Mouse (Mus musculus): ENCODE measurements around the gene Haspin. TPM values are rescaled to one million over a fixed set of nuclear protein-coding genes. Genes with fewer than 3 reads are reported as not detected.

Gene Haspin
- total RNA-seq (2021), result under 1 TPM; 0.22 to 0.28 TPM

GRCm38 (mm10) chr11:73137591-73138501 lies at the start of gene Haspin:
Haspin (minus strand) TSS chr11:73138294.
- intact Hi-C loops (cut with DNase I), result loop anchor here (1.0 to 5.0 kb wide), 5 partner anchors 22 to 1234 kb away; partner anchors contain the start of genes Ctns, P2rx5 and Shpk
- peak; percentile 91 to 93 for DNase-seq

DNA sequence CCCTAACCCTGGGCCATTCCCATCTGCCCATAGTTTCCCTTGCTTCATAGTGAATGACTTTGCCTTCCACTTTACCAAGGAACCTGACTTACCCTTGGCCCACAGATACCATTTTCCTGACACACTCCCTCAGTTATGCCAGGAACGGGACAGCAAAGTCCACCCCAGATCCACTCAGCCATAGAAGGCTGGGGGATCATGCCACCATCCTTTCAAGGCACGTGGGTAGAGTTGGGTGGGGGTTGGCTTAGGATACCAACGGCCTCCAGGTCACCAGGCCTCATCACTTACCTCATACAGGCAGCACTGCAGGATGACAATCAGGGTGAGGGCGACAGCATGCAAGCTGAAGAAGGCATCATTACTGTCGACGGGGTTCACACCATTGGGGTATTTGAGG lies 49.1 kb upstream of the Haspin start:
- no peak for DNase-seq
- intact Hi-C loops (cut with DNase I), result no loop called here

DNA sequence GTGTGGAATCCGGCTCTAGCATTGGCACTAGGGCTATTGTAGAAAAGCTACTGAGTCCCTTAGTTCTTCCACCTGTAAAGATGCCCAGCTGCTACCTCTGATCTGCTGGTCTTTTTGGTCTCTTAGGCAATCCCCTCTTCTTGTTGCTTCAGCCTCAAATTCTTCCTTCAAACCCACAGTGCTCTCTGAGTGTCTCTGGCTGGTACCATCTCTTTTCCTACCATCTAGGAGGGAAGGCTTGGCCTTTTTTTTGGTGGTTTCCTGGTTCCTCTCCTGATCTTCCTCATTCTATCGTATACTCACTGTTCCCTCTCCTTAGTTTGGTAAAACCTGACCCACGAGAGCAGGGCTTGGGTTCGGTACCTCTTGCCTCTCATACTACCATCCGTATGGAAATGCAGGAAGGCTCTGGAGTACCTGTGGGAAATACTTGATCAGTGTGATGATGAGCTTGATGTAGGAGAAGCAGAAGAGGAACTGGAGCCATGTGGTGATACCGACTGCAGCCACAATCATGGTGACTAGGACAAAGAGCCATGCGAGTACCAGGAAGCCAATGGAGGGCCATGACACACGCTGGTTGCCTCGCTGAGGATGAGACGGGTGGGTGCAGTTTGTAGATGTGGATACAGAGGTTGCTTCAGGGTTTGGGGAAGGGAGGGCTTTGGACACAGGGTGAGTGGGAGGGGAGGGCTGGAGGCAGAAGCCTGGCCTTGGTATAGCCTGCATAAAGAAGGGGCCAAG lies 48.0 kb upstream of the Haspin start:
- no peak for DNase-seq
- intact Hi-C loops (cut with DNase I), result no loop called here

DNA sequence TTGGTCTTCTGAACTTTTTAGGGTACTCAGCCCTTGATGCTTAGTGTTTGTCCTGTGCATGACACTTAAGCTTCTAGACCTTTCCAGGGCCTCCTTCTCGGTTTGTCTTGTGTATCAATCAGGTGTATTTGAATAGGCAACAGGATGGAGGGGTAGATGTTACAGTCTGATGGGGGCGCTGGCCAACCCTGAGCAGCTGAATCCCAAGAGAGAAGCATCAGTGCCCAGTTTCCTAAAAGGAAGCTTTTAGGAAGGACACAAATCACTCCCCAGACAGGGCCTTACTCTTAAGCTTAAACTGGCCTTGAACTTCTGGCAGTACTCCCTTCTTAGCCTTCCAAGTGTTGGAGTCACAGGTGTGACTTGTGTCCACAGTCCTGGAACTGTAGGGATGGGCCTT lies 39.8 kb upstream of the Haspin start:
- intact Hi-C loops (cut with DNase I), result loop anchor here (2.0 kb wide), 1 partner anchor 21 kb away; the partner anchor contains the start of genes Ctns and Shpk
- no peak for DNase-seq

- peak; percentile 80 to 85 for DNase-seq
- intact Hi-C loops (cut with DNase I), result loop anchor here (2.0 kb wide), 1 partner anchor 21 kb away; the partner anchor contains the start of genes Ctns and Shpk
Observed at GRCm38 (mm10) chr11:73177509-73177875, 39.4 kb upstream of the Haspin start.

GRCm38 (mm10) chr11:73176608-73177508 lies 38.8 kb upstream of the Haspin start, which contains the start of the genes Emc6 and Tax1bp3:
Emc6 (minus strand) TSS chr11:73177037.
Tax1bp3 (plus strand) TSS chr11:73177083.
- intact Hi-C loops (cut with DNase I), result loop anchor here (2.0 kb wide), 1 partner anchor 22 kb away; the partner anchor contains the start of genes Ctns and Shpk
- peak; percentile 95 to 96 for DNase-seq

DNA sequence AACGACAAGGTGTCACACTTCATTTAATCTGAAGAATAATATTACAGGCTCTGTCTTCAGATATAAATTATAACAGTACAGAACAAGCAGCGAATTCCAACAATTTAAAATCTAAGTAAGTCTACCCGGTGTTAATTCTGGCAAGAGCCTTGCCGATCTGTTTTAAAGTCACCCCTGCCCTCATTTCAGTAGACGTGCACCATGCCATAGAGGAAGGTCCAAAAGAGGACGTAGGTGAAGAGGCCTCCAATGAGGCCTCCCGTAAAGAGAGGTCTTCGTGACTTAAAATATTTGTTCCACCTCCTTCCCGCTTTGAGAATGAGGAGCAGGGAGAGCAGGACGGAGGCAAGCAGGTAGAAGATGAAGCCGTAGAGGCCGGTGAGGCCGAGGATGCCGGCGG lies 38.1 kb upstream of the Haspin start:
- no peak for DNase-seq
- intact Hi-C loops (cut with DNase I), result loop anchor here (2.0 kb wide), 1 partner anchor 23 kb away; the partner anchor contains the start of genes Ctns and Shpk

- DNase-seq, result no peak
- intact Hi-C loops (cut with DNase I), result loop anchor here (2.0 kb wide), 1 partner anchor 23 kb away; the partner anchor contains the start of genes Ctns and Shpk
Observed at GRCm38 (mm10) chr11:73175612-73176011, 37.5 kb upstream of the Haspin start.

- intact Hi-C loops (cut with DNase I), result no loop called here
- DNase-seq, result peak; percentile 52 to 65
Observed at GRCm38 (mm10) chr11:73172186-73172585, 34.1 kb upstream of the Haspin start.

GRCm38 (mm10) chr11:73169231-73169630 lies 31.1 kb upstream of the Haspin start:
- intact Hi-C loops (cut with DNase I), result loop anchor here (2.0 kb wide), 1 partner anchor 30 kb away; the partner anchor contains the start of gene Haspin
- peak; percentile 51 to 58 for DNase-seq

DNA sequence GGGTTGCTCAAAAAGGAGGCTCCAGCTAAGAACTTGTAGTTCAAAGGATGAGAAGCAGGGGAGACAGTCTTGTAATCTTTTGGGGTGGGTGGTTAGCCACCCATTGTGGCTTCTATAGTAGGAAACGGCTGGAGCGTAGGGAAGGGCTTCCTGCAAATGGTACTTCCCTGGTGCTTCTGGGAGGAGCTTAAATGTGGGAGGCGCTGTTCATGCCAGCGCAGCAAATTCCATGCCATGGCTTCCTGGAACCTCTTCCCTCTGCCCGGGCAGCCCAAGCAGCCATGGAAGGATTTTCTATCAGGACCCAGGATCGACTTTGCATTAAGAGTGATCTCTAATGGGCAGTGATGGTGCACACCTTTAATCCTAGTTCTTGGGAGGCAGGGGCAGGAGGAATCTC lies 30.5 kb upstream of the Haspin start:
- DNase-seq, result no peak
- intact Hi-C loops (cut with DNase I), result loop anchor here (2.0 kb wide), 1 partner anchor 30 kb away; the partner anchor contains the start of gene Haspin

DNA sequence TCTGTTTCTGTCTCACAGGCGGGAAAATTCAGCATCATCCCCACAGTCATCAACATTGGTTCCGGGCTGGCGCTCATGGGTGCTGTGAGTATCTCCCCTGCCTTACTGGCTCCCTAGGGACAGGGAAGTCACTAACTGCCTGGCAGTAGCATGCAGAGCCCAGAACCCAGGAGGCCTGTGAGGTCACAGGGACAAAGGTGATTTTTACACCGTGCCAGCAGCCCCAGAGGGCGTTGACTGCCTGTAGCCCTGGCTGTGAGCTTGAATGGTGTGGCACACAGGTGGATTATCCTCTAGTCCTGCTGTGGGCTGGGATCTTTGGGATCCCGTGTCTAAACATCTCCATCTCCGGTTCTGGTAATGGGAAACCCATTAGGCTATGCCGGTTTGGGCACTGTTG lies 30.0 kb upstream of the Haspin start:
- intact Hi-C loops (cut with DNase I), result loop anchor here (2.0 kb wide), 1 partner anchor 29 kb away; the partner anchor contains the start of gene Haspin

DNA sequence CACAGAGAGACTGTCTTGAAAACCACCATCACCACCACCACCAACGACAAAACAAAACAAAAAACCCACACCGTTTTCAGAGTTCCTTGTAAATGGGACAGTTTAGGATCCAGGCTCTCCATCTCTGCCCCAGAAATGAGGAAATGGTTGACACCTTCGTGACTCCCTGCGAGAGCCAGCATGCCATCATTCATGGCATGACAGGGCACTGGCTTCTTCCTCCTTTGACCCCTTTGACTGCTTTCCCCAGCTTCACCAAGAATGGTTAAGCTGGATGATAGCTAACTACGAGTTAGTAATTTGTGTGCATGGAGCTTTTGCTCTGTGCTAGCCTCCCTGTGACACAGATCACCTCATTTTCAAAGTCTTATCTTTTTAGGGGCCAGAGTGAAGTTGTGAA lies 24.2 kb upstream of the Haspin start:
- DNase-seq, result no peak

More for the DNA sequence above, 30.0 kb upstream of the Haspin start:
- DNase-seq, result no peak

DNA sequence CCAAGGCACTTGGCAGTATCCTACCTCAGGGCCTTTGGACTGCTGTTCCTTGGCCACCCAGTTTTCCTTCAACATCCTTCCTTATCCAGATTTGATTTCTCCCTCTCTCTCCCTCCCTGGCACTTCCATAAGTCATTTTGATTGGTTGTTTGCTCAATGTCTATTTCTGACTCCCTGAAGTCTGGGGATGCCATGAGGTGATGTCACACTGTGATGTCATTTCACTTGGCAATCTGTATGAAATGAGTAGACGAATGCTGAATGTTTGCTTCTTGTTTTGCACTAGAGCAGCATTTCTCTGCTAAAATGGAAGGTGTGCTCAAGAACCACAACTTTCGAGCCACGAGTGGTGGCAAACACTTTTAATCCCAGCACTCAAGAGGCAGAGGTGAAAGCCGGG lies 23.5 kb upstream of the Haspin start:
- intact Hi-C loops (cut with DNase I), result no loop called here

More for the DNA sequence above, 24.2 kb upstream of the Haspin start:
- intact Hi-C loops (cut with DNase I), result no loop called here

DNA sequence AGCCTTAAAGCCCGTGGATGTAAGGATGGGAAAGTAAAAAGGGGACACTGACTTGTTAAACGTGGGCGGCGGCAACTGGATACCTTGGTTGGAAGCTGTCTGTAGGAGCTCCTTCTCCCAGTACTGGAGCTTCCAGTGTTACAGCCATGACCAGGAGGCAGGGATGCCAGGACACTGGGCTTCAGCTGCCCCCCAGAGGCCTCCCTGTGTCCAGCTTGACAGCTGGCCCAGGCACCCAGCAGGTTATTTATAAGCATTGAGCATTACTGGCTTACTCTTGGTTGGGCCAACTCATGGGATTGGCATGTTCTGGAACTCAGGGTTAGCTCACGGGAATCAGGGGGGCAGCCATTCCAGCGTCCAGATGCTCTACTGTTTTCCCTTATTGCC lies 22.7 kb upstream of the Haspin start:
- intact Hi-C loops (cut with DNase I), result loop anchor here (1.0 kb wide), 1 partner anchor 23 kb away; the partner anchor contains the start of gene Haspin
- peak; percentile 45 to 64 for DNase-seq

More for the DNA sequence above, 23.5 kb upstream of the Haspin start:
- no peak for DNase-seq

DNA sequence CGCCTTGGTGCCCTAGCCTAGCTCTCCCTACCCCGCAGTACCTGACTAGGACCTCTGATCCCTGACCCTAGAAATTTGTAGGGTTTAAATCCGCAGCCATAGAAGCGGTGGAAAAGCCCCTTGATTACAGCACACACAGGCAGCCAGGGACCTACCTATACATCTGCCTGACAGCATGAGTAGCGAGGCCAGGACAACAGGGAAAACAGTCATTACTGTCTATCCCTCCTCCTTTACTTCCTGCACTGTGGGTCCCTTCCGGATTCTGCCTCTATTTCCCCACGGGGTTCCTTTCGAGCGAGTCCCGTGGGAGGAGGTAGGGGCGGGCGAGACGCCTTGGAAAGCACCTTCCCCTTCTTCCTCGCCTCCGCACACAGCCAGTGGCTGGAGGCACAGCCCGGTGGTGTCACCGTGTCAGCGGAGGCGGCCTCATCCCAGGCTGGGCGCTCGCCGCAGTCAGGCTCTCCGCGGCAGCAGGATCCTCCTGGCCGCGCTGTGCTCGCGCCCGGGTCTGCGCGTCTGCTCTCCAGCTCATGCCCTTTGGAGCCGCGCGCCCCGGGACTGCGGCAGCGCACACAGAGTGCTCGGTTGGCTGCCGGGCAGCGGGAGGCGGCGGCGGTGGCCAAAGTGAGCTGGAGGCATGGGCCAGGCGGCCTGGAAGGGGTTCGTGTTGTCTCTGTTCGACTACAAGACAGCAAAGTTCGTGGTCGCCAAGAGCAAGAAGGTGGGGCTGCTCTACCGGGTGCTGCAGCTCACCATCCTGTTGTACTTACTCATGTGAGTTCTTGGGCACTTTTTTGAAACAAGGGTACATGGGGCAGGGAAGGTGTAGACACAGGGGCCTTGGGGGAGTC lies 22.1 kb upstream of the Haspin start, which contains the start of gene P2rx5:
TSS of gene P2rx5 (plus strand) at position 465 of the 854 bp plus-strand sequence.
- intact Hi-C loops (cut with DNase I), result loop anchor here (1.0 kb wide), 1 partner anchor 22 kb away; the partner anchor contains the start of gene Haspin

DNA sequence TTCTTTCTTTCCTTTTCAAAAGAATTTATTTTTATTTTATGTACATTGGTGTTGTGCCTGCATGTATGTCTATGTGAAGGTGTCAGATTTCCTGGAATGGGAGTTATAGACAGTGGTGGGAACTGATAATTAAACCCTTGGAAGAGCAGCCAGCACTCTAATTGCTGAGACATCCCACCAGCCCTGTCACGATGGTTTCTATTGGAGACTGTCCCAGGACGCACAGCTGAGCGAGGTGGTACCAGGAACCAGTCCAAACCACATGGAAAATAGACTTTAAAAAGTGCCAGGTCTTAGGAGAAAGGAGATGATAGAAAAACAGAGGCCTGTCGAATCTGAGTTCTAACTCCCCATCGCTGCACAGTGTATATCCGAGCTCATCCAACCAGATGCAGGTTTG lies 17.0 kb upstream of the Haspin start:
- intact Hi-C loops (cut with DNase I), result no loop called here
- no peak for DNase-seq

More for the DNA sequence above, 22.1 kb upstream of the Haspin start, which contains the start of gene P2rx5:
- peak; percentile 47 to 66 for DNase-seq

- no peak for DNase-seq
- intact Hi-C loops (cut with DNase I), result no loop called here
Observed at GRCm38 (mm10) chr11:73148209-73148608, 10.1 kb upstream of the Haspin start.

Measured in heart, postnatal 36 days (tissue).